Mouse (Mus musculus) liver, adult 2 months (tissue): ENCODE measurements at regions not wholly inside any gene's neighbourhood (a gene's known extent, or its start where the extent isn't known, plus 50 kb on each side); places are given as distances from the start of the nearest gene placed in this dataset.

ENCODE experiments used
- CTCF ChIP-seq: fragments of 200-500 bp; IDR thresholded peaks from 2 replicates; pipeline ENCODE4 v1.5.1; 2011; ENCODE audit warnings: low read depth, low read length, control low read depth
- POLR2A ChIP-seq: fragments of 200-500 bp; IDR thresholded peaks from 2 replicates; pipeline ENCODE4 v1.6.1; 2011; ENCODE audit warnings: low read length, control low read depth; ENCODE audit not compliant: insufficient read depth; ENCODE audit errors: extremely low read depth

DNA sequence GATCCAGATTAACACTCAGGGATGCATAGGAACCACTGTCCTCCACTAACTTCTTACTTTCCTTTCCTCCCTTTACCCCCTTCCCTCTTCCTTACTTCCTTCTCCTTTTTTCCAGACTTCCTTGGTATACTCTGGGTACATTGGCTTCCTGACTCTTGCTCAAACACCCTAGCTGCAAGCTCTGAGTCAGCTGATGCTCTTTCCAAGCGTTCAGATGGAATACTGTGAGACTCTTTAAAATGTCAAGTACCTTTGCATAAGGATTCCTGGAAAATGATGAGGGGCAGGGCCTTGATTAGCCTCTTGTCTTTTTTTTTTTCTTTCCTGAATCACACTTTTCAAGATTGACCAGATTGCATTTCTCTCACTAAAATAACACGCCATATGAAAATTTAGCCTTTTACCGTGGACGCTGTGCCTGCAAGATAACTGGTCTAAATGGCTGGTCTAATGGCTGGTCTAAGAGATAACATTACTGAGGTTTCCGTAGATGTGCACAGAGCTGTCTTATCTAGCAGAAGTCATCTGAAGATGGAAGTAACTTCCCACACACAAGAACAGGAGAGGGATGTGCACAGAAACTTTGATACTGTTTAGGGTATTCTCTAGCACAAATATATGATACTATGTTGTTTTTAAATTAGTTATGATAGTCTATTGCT, 404.9 kb downstream of the Rprm start:
- TF ChIP-seq POLR2A (no peak), CTCF (no peak)
